Mouse (Mus musculus): ENCODE measurements around the gene Rbm47. TPM values are rescaled to one million over a fixed set of nuclear protein-coding genes. Genes with fewer than 3 reads are reported as not detected.

The Rbm47 gene
- polyA plus RNA-seq, 1 experiment from 2014 or later = 10.4 TPM

DNA sequence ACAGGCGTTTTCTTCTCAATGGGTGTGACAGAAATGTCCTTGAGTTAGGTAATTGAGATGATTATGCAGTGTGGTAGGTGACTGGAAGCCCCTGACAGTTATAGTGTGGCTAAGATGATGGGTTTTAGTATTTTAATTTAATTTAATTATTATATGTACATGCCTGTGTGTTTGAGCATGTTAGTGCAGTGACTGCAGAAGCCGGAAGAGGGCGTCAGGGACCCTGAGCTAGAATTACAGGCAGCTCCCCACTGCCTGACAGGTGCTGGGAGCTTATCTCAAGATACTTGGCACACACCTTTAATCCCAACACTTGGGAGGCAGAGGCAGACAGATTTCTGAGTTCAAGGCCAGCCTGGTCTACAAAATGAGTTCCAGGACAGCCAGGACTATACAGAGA is 204.9 kb downstream of the Rbm47 start:
- no peak for ATAC-seq (ENCODE audit: low read depth)
- Histone ChIP-seq H3K36me3 (ENCODE audit: control insufficient read depth, insufficient read depth, low read length) (no peaks in the 10 kb centered on the region), H3K9me3 (ENCODE audit: control insufficient read depth, low read length) (no peaks in the 10 kb centered on the region), H3K4me2 (ENCODE audit: low read depth, low read length) (no peak overlapping the region), H3K9ac (ENCODE audit: low read depth, low read length) (no peak overlapping the region), H3K4me3 (ENCODE audit: low read depth, low read length) (no peak overlapping the region), H3K4me1 (ENCODE audit: control insufficient read depth, insufficient read depth, low read length) (no peaks in the 10 kb centered on the region), H3K27me3 (replicated peaks; ENCODE audit: control insufficient read depth, insufficient read depth, low read length) (no peaks in the 10 kb centered on the region), H3K27ac (replicated peaks; ENCODE audit: low read depth, low read length) (no peak overlapping the region)
- no peak for DNase-seq (ENCODE audit: low spot score)
- 93% methylated on average over 3 of the region's 3 CpGs for WGBS

DNA sequence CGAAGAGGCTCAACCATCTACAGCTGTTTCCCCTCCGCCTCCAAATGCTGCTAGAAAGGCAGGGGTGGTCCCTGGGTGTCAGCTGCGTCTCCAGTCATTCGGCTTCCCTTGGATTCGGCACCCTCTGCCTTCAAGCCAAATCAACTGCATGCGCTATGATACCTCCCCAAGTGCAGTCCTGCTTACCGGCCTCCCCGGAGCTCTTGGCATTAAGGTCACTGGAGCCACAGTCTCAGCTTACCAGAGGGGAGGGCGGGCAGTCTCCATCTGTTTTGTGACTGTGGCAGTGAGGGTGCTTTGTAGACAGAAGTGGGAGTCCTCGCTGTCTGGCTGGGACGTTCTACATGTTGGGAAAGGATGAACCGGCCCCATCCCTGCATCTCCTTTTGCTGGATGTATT is 205.8 kb downstream of the Rbm47 start:
- no peak for ATAC-seq (ENCODE audit: low read depth)
- Histone ChIP-seq H3K9ac (ENCODE audit: low read depth, low read length) (no peak overlapping the region), H3K36me3 (ENCODE audit: control insufficient read depth, insufficient read depth, low read length) (no peaks in the 10 kb centered on the region), H3K27me3 (replicated peaks; ENCODE audit: control insufficient read depth, insufficient read depth, low read length) (no peaks in the 10 kb centered on the region), H3K9me3 (ENCODE audit: control insufficient read depth, low read length) (no peaks in the 10 kb centered on the region), H3K27ac (replicated peaks; ENCODE audit: low read depth, low read length) (no peak overlapping the region), H3K4me1 (ENCODE audit: control insufficient read depth, insufficient read depth, low read length) (no peaks in the 10 kb centered on the region), H3K4me2 (ENCODE audit: low read depth, low read length) (no peak overlapping the region), H3K4me3 (ENCODE audit: low read depth, low read length) (no peak overlapping the region)
- 56% methylated on average over 12 of the region's 12 CpGs for WGBS
- no peak for DNase-seq (ENCODE audit: low spot score)

Small RNA genes lying within 50 kb of the gene (microRNA-seq; reads per million reads assigned to microRNA genes)
- not detected for gene Gm25952 (ENCODE audit: borderline number of aligned reads)

Other genes starting within 250 kb of the Rbm47 start
- gene Chrna9, start 238.2 kb downstream of the Rbm47 start, polyA plus RNA-seq (2014; fragmentation: Nextera tagmentation; extraction: Ambion mirVana) = 1.00 and 2.2 TPM in 2 replicates
- gene 9130230L23Rik, start 168.8 kb downstream of the Rbm47 start, polyA plus RNA-seq (2014; fragmentation: Nextera tagmentation; extraction: Ambion mirVana) = 0.20 and 0.45 TPM in 2 replicates
- gene Nsun7, start 86.8 kb upstream of the Rbm47 start, polyA plus RNA-seq (2014; fragmentation: Nextera tagmentation; extraction: Ambion mirVana) = 0.65 and 0.97 TPM in 2 replicates